Mouse (Mus musculus): ENCODE results near the gene Invs.

Gene Invs

GRCm38 (mm10) chr4:48279498-48280134 lies at the start of gene Invs, which contains the start of gene Erp44:
Invs (plus strand) TSS chr4:48279760.
Erp44 (minus strand) TSS chr4:48279558.
- DNase-seq (ENCODE audit: low spot score): peak; percentile 92

- no peak for DNase-seq (ENCODE audit: low spot score)
These were observed 42.8 kb upstream of the Invs start for GRCm38 (mm10) chr4:48236721-48237120.

- DNase-seq (ENCODE audit: low spot score): no peak
These were observed 40.5 kb upstream of the Invs start for GRCm38 (mm10) chr4:48239046-48239445.

GRCm38 (mm10) chr4:48242482-48242881 lies 37.1 kb upstream of the Invs start:
- DNase-seq (ENCODE audit: low spot score): no peak

GRCm38 (mm10) chr4:48243737-48244136 lies 35.8 kb upstream of the Invs start:
- DNase-seq (ENCODE audit: low spot score): no peak

- DNase-seq (ENCODE audit: low spot score): no peak
These were observed 35.3 kb upstream of the Invs start for GRCm38 (mm10) chr4:48244280-48244679.

- DNase-seq (ENCODE audit: low spot score): no peak
These were observed 26.3 kb upstream of the Invs start for GRCm38 (mm10) chr4:48253266-48253665.

- DNase-seq (ENCODE audit: low spot score): no peak
These were observed 21.5 kb upstream of the Invs start for GRCm38 (mm10) chr4:48258045-48258444.

GRCm38 (mm10) chr4:48267683-48268082 lies 11.9 kb upstream of the Invs start:
- no peak for DNase-seq (ENCODE audit: low spot score)

- DNase-seq (ENCODE audit: low spot score): no peak
These were observed 11.4 kb upstream of the Invs start for GRCm38 (mm10) chr4:48268127-48268526.

- DNase-seq (ENCODE audit: low spot score): no peak
These were observed 9.0 kb upstream of the Invs start for GRCm38 (mm10) chr4:48270532-48270931.

GRCm38 (mm10) chr4:48271838-48272237 lies 7.7 kb upstream of the Invs start:
- DNase-seq (ENCODE audit: low spot score): no peak

- DNase-seq (ENCODE audit: low spot score): no peak
These were observed 6.3 kb upstream of the Invs start for GRCm38 (mm10) chr4:48273119-48273829.

- DNase-seq (ENCODE audit: low spot score): no peak
These were observed 3.8 kb upstream of the Invs start for GRCm38 (mm10) chr4:48275736-48276135.

- DNase-seq (ENCODE audit: low spot score): no peak
These were observed 2.5 kb upstream of the Invs start for GRCm38 (mm10) chr4:48277011-48277410.

GRCm38 (mm10) chr4:48278757-48279497 lies 633 bp upstream of the Invs start:
- DNase-seq (ENCODE audit: low spot score): peak; percentile 43

- no peak for DNase-seq (ENCODE audit: low spot score)
These were observed 1.6 kb downstream of the Invs start for GRCm38 (mm10) chr4:48281121-48281520.

GRCm38 (mm10) chr4:48287086-48287757 lies 7.7 kb downstream of the Invs start:
- no peak for DNase-seq (ENCODE audit: low spot score)

GRCm38 (mm10) chr4:48314814-48315213 lies 35.3 kb downstream of the Invs start:
- DNase-seq (ENCODE audit: low spot score): no peak

GRCm38 (mm10) chr4:48316036-48316435 lies 36.5 kb downstream of the Invs start:
- DNase-seq (ENCODE audit: low spot score): no peak

- no peak for DNase-seq (ENCODE audit: low spot score)
These were observed 41.7 kb downstream of the Invs start for GRCm38 (mm10) chr4:48321276-48321675.

- no peak for DNase-seq (ENCODE audit: low spot score)
These were observed 42.5 kb downstream of the Invs start for GRCm38 (mm10) chr4:48322095-48322494.

All from c-Kit-positive CD71-positive TER-119-positive erythroid progenitor cells, embryonic 14.5 days (primary cell).